Mouse (Mus musculus): ENCODE measurements around the gene Pnpla8. TPM values are rescaled to one million over a fixed set of nuclear protein-coding genes. Genes with fewer than 3 reads are reported as not detected.
A peak's percentile ranks its signal among the peaks of the same experiment; 100 is the strongest.
"Not testable (repeated sequence)": the region's sequence is repeated elsewhere in the genome, so short reads cannot be mapped to it uniquely, and the experiment has no call there.

Gene Pnpla8
- polyA plus RNA-seq, 1 experiment: 51.4 TPM

DNA sequence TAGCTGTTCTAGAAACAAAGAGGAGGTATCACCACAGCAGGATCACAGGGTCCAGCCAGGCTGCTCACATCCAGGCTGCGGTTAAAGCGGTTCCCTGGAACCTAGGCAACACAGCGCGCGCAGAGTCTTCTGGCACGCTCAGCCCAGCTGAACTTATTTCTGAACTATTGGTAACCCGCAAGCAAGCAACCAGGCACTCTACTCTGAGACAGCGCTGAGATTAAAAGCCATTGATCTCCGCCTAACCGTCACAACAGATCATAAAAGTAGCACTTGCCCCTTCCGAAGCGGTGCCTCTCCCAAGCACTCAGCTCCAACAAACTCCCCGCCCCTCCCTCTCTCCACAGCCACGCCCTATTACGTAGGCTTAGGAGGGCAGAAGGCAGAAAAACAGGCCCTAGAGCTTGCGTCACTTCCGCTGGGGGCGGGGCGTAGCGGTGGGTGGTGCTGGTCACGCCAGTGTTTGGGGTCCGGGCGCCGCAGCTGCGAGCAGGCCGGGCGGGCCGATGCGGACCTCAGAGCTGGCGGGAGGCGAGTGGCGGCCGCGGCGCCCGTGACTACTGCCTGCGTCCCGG is 47.6 kb downstream of the Pnpla8 start:
- H3K4me3 ChIP-seq (ENCODE audit: insufficient read depth, low read length): peak overlapping the region; percentile 74
- peak overlapping the region; percentile 36; the same call in 1 of the 2 replicates for H3K27ac ChIP-seq (ENCODE audit: insufficient read depth, low read length)
- TF ChIP-seq CTCF (IDR thresholded peaks at IDR 0.05; ENCODE audit: borderline replicate concordance, insufficient read depth, low read length) (no peak), POLR2A (IDR thresholded peaks at IDR 0.05; ENCODE audit: low read depth, low read length) (peak; percentile 98)
- H3K4me1 ChIP-seq (ENCODE audit: control insufficient read depth, insufficient read depth, low read length): no peaks in the 10 kb centered on the region

DNA sequence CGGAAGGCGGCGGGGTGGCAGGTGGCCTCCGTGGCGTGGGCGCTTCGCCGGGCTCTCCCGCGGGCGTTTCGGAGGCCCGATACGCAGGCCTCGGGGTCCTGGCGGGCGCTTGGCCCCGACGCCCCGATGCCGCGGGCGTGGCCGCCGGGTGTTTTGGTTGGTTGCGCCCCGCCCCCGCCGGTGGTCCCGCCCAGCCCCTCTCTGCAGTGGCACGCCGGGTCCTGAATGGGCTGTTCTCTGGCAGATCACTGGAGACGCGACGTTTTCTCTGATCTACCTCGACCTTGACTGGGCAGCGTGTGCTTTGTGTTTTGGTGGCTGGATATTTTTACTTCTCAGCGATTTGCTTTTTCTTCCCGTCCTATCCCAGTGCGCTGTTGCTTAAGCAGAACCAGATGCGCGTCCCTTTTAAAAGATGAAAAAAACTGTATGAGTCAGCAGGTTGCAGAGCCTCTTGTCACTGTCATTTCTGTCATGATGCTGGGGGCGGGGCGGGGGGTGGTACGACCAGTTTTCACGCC is 48.2 kb downstream of the Pnpla8 start:
- H3K27ac ChIP-seq (ENCODE audit: insufficient read depth, low read length): peak overlapping the region; percentile 36
- no peaks in the 10 kb centered on the region for H3K4me1 ChIP-seq (ENCODE audit: control insufficient read depth, insufficient read depth, low read length)
- TF ChIP-seq POLR2A (IDR thresholded peaks at IDR 0.05; ENCODE audit: low read depth, low read length) (no peak), CTCF (IDR thresholded peaks at IDR 0.05; ENCODE audit: borderline replicate concordance, insufficient read depth, low read length) (no peak)
- peak overlapping the region; percentile 74 for H3K4me3 ChIP-seq (ENCODE audit: insufficient read depth, low read length)

DNA sequence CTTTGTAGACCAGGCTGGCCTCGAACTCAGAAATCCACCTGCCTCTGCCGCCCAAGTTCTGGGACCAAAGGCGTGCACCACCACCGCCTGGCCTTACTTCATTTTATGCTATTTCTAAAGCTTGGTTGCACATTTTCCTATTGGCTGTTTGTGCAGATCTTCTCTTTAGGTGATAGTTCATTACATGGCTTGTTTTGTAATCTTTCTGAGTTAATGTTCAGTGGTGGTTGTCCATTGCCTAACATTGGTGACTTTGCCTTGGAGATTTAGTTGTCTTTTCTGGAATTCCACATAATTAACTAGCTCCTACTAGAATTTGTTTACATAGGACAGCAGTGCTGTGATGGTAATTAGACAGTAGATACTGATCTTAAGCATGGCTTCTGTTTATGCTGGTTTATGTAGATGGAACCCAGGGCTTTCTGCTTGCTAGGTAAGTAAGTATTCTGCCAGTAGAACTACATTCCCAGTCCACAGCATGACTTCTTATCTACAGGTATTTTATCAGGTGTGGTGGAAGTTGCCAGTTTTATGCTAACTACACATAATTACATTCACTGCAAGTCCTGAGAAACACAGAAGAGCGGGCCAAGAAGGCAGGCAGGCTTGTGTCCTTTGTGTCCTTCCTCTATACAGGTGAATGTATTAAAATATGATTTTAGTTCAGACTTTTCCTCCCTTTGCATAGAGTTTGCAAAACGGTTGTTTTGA is 53.1 kb downstream of the Pnpla8 start:
- Histone ChIP-seq H3K4me3 (ENCODE audit: insufficient read depth, low read length) (no peak overlapping the region), H3K4me1 (ENCODE audit: control insufficient read depth, insufficient read depth, low read length) (no peaks in the 10 kb centered on the region), H3K27ac (ENCODE audit: insufficient read depth, low read length) (no peak overlapping the region)
- TF ChIP-seq CTCF (IDR thresholded peaks at IDR 0.05; ENCODE audit: borderline replicate concordance, insufficient read depth, low read length) (no peak), POLR2A (IDR thresholded peaks at IDR 0.05; ENCODE audit: low read depth, low read length) (no peak)

DNA sequence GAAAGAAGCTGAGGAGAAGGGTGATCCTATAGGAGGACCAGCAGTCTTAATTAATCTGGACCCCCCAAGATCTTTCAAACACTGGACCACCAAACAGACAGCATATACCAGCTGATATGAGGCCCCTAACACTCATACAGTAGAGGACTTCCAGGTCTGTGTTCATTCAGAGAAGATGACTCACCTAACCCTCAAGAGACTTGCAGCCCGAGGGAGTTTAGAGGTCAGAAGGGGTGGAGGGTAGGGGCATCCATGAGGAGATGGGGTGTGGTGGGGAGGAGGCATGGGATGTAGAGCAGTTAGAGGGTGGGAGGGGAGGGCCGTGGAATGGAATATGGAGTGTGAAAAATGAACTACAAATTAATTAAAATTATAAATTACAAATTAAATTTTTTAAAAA is 59.0 kb downstream of the Pnpla8 start:
- H3K4me3 ChIP-seq (ENCODE audit: insufficient read depth, low read length); H3K27ac ChIP-seq (ENCODE audit: insufficient read depth, low read length); H3K4me1 ChIP-seq (ENCODE audit: control insufficient read depth, insufficient read depth, low read length): not testable (repeated sequence)

DNA sequence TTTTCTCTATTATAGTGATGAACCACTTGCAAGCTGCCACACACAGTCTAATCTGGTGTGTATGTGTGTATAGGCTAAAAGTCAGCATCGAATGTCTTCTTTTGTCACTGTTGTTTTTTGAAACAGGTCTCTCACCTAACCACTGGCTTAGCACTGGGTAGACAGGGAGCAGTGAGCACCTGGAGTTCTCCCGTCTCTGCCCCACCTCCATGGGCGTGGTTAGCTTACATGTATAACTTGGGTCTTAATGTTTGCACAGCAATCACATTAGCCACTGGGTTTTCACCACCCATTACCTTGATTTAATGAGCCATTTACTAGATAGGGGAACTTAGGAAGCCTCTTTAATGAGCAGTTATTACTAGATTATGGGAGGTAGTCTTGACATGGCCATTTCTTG is 60.4 kb downstream of the Pnpla8 start:
- Histone ChIP-seq H3K4me1 (ENCODE audit: control insufficient read depth, insufficient read depth, low read length) (no peaks in the 10 kb centered on the region), H3K27ac (ENCODE audit: insufficient read depth, low read length) (no peak overlapping the region), H3K4me3 (ENCODE audit: insufficient read depth, low read length) (no peak overlapping the region)
- TF ChIP-seq CTCF (IDR thresholded peaks at IDR 0.05; ENCODE audit: borderline replicate concordance, insufficient read depth, low read length) (no peak), POLR2A (IDR thresholded peaks at IDR 0.05; ENCODE audit: low read depth, low read length) (no peak)

DNA sequence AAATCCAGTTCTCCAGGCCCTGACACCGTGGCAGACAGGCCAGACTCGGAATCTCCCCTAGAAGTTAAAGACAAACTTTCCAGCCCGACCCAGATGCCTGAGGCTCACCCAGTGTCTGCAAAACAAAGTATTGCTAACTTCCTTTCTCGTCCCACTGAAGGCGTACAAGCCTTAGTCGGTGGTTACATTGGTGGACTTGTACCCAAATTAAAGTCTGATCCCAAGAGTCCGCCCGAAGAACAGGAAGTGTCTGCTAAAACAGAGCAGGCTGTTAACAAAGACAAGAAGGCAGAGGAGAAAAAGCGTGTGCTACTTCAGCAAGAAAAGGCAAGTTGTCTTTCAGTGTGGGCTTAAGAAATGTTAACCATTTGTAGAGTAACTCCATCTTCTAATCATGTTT is 62.2 kb downstream of the Pnpla8 start:
- no peak overlapping the region for H3K27ac ChIP-seq (ENCODE audit: insufficient read depth, low read length)
- H3K4me1 ChIP-seq (ENCODE audit: control insufficient read depth, insufficient read depth, low read length): no peaks in the 10 kb centered on the region
- TF ChIP-seq POLR2A (IDR thresholded peaks at IDR 0.05; ENCODE audit: low read depth, low read length) (no peak), CTCF (IDR thresholded peaks at IDR 0.05; ENCODE audit: borderline replicate concordance, insufficient read depth, low read length) (no peak)
- no peak overlapping the region for H3K4me3 ChIP-seq (ENCODE audit: insufficient read depth, low read length)

DNA sequence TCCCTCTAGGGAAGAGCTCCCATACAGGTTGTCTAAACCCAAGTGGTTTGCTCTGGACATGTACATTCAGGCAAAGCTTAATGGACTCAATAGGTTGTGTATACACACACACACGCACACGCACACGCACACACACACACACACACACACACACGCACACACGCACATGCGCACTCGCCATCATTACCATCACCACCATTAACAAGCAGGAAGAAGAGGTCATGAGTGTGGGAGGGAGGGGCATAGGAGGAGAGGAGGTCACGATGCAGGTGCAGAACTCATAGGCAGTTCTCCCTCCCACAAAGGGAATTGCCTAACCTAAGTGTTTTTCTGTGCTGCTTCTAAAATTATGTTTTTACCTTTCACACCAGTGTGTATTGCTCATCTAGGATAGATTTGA is 65.8 kb downstream of the Pnpla8 start:
- H3K4me3 ChIP-seq (ENCODE audit: insufficient read depth, low read length): no peak overlapping the region
- TF ChIP-seq CTCF (IDR thresholded peaks at IDR 0.05; ENCODE audit: borderline replicate concordance, insufficient read depth, low read length): no peak
- no peak for TF ChIP-seq POLR2A (IDR thresholded peaks at IDR 0.05; ENCODE audit: low read depth, low read length)
- no peak overlapping the region for H3K27ac ChIP-seq (ENCODE audit: insufficient read depth, low read length)
- H3K4me1 ChIP-seq (ENCODE audit: control insufficient read depth, insufficient read depth, low read length): no peaks in the 10 kb centered on the region

DNA sequence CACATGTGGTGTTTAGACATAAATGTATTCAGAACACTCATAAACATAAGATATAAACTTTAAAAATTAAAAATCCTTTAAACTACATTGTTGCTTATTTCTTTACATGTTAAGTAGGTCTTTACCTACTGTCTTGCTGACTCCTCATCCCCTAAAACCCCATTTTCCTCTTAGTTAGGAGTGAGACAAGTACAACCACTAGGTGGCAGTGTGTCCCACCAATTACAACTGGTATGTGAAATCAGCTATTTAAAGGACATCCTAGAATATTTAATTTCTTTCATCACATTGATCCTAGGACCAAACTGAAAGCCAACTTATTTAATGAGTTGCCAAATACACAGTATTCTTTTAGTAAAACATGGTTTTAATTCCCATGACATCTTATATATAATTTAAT is 71.1 kb downstream of the Pnpla8 start:
- Histone ChIP-seq H3K4me1 (ENCODE audit: control insufficient read depth, insufficient read depth, low read length) (no peaks in the 10 kb centered on the region), H3K27ac (ENCODE audit: insufficient read depth, low read length) (no peak overlapping the region), H3K4me3 (ENCODE audit: insufficient read depth, low read length) (no peak overlapping the region)
- no peak for TF ChIP-seq POLR2A (IDR thresholded peaks at IDR 0.05; ENCODE audit: low read depth, low read length)

DNA sequence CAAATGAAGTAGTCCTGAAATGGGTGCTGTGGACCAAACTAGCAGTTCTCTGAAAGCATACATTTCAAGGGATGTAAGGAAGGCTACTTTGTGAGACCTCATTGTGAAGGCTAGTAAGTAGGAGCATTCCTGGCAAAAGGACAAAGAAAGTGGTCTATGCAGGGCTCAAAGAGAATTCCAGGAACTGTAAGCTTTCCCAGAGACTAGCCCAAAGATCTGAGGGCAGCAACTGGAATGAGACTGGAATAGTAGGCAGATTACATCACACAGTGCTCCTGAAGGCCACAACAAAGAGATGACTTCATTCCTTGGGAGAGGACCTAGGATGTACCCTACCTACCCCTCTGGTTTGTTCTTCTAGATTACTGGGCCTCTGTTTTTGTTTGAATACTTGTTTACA is 79.6 kb downstream of the Pnpla8 start:
- H3K4me3 ChIP-seq (ENCODE audit: insufficient read depth, low read length): no peak overlapping the region
- no peak overlapping the region for H3K27ac ChIP-seq (ENCODE audit: insufficient read depth, low read length)
- no peak for TF ChIP-seq CTCF (IDR thresholded peaks at IDR 0.05; ENCODE audit: borderline replicate concordance, insufficient read depth, low read length)
- no peak for TF ChIP-seq POLR2A (IDR thresholded peaks at IDR 0.05; ENCODE audit: low read depth, low read length)
- H3K4me1 ChIP-seq (ENCODE audit: control insufficient read depth, insufficient read depth, low read length): no peaks in the 10 kb centered on the region

DNA sequence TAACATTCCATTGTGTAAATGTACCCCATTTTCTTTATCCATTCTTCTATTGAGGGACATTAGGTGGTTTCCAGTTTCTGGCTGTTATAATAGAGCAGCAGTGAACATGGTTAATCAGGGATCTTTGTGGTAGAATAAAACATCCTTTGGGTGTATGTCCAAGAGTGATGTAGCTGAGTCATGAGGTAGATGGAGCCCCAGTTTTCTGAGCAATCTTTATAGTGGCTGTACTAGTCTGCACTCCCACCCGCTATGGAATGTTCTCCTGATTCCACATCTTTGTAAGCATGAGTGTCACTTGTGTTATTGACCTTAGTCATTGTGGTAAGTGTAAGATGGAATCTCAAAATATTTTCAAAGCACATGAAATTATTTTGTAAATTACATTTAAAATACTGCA is 82.8 kb downstream of the Pnpla8 start:
- Histone ChIP-seq H3K4me1 (ENCODE audit: control insufficient read depth, insufficient read depth, low read length) (no peaks in the 10 kb centered on the region), H3K27ac (ENCODE audit: insufficient read depth, low read length) (no peak overlapping the region), H3K4me3 (ENCODE audit: insufficient read depth, low read length) (no peak overlapping the region)
- TF ChIP-seq POLR2A (IDR thresholded peaks at IDR 0.05; ENCODE audit: low read depth, low read length): no peak
- TF ChIP-seq CTCF (IDR thresholded peaks at IDR 0.05; ENCODE audit: borderline replicate concordance, insufficient read depth, low read length): no peak
